Mouse (Mus musculus) heart, postnatal 36 days (tissue): ENCODE data around the gene Tmem178b. TPM values are rescaled to one million over a fixed set of nuclear protein-coding genes. Genes with fewer than 3 reads are reported as not detected.

Experiments used
- DNase-seq, 2 experiments: peaks; one replicate each; pipeline ENCODE4 v3.0.0; 2021 to 2022
- intact Hi-C: fragments of 180-260 bp; cut with DNase I; formaldehyde crosslinking; loops from one replicate; pipeline ENCODE4 v1.15.1; 2025
- total RNA-seq, 2 experiments: library from RNA; stranded (reverse); gene quantifications; 2 replicates each; pipeline ENCODE4 v1.2.3; 2021

Gene Tmem178b
- total RNA-seq = under 1 TPM; 0.36 to 0.60 TPM

- intact Hi-C loops = no loop called here
- peak; percentile 5 to 11 for DNase-seq
These were observed at the start of gene Tmem178b for GRCm38 (mm10) chr6:39872901-39873591. Gene Tmem178b (plus strand): TSS chr6:39873271.

GRCm38 (mm10) chr6:39828736-39829135 lies 44.3 kb upstream of the Tmem178b start:
- intact Hi-C loops = no loop called here

GRCm38 (mm10) chr6:39843698-39844342 lies 29.3 kb upstream of the Tmem178b start:
- no peak for DNase-seq
- intact Hi-C loops = no loop called here

More at GRCm38 (mm10) chr6:39828736-39829135, 44.3 kb upstream of the Tmem178b start:
- DNase-seq = peak; percentile 26 to 46

GRCm38 (mm10) chr6:39847538-39847937 lies 25.5 kb upstream of the Tmem178b start:
- intact Hi-C loops = no loop called here
- no peak for DNase-seq

GRCm38 (mm10) chr6:39848766-39849165 lies 24.3 kb upstream of the Tmem178b start:
- intact Hi-C loops = no loop called here
- DNase-seq = no peak

GRCm38 (mm10) chr6:39849667-39850066 lies 23.4 kb upstream of the Tmem178b start:
- no peak for DNase-seq
- intact Hi-C loops = no loop called here

- no peak for DNase-seq
- intact Hi-C loops = no loop called here
These were observed 2.6 kb upstream of the Tmem178b start for GRCm38 (mm10) chr6:39870271-39871135.

GRCm38 (mm10) chr6:39871381-39872305 lies 1.4 kb upstream of the Tmem178b start:
- intact Hi-C loops = no loop called here
- peak; percentile 58 to 60 for DNase-seq

GRCm38 (mm10) chr6:39872306-39872900 lies 668 bp upstream of the Tmem178b start:
- intact Hi-C loops = no loop called here
- no peak for DNase-seq

GRCm38 (mm10) chr6:39875186-39875585 lies 2.1 kb downstream of the Tmem178b start:
- intact Hi-C loops = no loop called here
- no peak for DNase-seq

- intact Hi-C loops = no loop called here
These were observed 3.4 kb downstream of the Tmem178b start for GRCm38 (mm10) chr6:39876444-39876843.

GRCm38 (mm10) chr6:39890811-39891210 lies 17.7 kb downstream of the Tmem178b start:
- no peak for DNase-seq
- intact Hi-C loops = no loop called here

More at GRCm38 (mm10) chr6:39876444-39876843, 3.4 kb downstream of the Tmem178b start:
- no peak for DNase-seq

- intact Hi-C loops = no loop called here
- no peak for DNase-seq
These were observed 23.4 kb downstream of the Tmem178b start for GRCm38 (mm10) chr6:39896500-39896899.

- peak in 1 of 2 experiments; percentile 13 for DNase-seq
These were observed 26.2 kb downstream of the Tmem178b start for GRCm38 (mm10) chr6:39899231-39899630.

GRCm38 (mm10) chr6:39903220-39903773 lies 30.2 kb downstream of the Tmem178b start:
- intact Hi-C loops = no loop called here
- DNase-seq = no peak

More at GRCm38 (mm10) chr6:39899231-39899630, 26.2 kb downstream of the Tmem178b start:
- intact Hi-C loops = no loop called here

GRCm38 (mm10) chr6:39903845-39904244 lies 30.8 kb downstream of the Tmem178b start:
- intact Hi-C loops = no loop called here
- no peak for DNase-seq

GRCm38 (mm10) chr6:39914956-39915355 lies 41.9 kb downstream of the Tmem178b start:
- DNase-seq = no peak
- intact Hi-C loops = no loop called here

- intact Hi-C loops = no loop called here
- no peak for DNase-seq
These were observed 42.7 kb downstream of the Tmem178b start for GRCm38 (mm10) chr6:39915636-39916281.

GRCm38 (mm10) chr6:39916514-39916913 lies 43.4 kb downstream of the Tmem178b start:
- intact Hi-C loops = no loop called here
- DNase-seq = no peak
